Mouse (Mus musculus) gonadal fat pad, adult 2 months (tissue): ENCODE results near the gene Caskin2. TPM values are rescaled to one million over a fixed set of nuclear protein-coding genes. Genes with fewer than 3 reads are reported as not detected.

Experiments used
- DNase-seq: peaks from one replicate; pipeline ENCODE4 v3.0.0-alpha.2; 2012; ENCODE audit warnings: low read depth
- polyA plus RNA-seq: library from polyadenylated mRNA; depleted of rRNA; stranded (reverse); fragments of >200 nt; gene quantifications from 2 replicates; pipeline ENCODE4 v1.2.3, GENCODE M21; 2012

Gene Caskin2
- polyA plus RNA-seq, 1 experiment = 46.6 TPM

DNA sequence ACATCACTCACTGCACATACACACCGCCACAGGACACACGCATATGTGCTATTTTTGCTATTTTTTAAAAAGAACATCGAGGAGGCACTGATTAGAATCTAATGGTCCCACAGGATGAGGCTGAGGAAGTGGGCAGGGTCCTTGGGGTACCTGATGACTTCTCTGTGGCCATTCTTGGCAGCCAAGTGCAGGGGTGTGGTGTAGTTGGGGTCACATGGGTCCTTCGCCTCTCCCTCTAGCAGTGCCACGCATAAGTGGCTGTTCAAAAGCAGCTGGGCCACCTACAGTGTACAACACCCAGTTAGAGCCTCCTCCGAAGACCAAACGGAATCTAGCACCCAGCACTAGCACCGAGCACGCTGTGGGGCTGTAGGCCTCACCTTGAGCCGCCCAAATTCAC is 7.3 kb downstream of the Caskin2 start:
- DNase-seq = no peak

DNA sequence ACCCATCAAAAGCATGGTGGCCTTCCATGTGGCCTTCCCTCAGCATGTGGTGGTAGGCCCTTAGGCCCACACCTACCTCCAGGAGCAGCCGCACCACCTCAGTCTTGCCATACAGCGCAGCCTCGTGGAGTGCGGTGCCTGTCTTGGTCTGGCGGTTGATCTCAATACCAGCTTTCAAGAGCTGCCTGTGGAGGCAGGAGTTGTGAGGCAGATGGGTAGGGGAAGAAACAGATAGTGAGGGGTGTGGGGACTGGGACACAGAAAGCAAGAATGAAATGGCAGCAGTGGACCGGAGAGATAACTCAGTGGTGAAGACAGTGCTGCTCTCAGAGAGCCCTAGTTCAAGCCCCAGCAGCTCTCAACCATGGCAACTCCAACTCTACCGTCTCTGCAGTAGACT is 8.4 kb downstream of the Caskin2 start:
- DNase-seq = no peak

- no peak for DNase-seq
Measured at GRCm38 (mm10) chr11:115803072-115803709, 10.2 kb downstream of the Caskin2 start.

- no peak for DNase-seq
Measured at GRCm38 (mm10) chr11:115800981-115801380, 12.5 kb downstream of the Caskin2 start.

- DNase-seq = no peak
Measured at GRCm38 (mm10) chr11:115797665-115798064, 15.8 kb downstream of the Caskin2 start.

DNA sequence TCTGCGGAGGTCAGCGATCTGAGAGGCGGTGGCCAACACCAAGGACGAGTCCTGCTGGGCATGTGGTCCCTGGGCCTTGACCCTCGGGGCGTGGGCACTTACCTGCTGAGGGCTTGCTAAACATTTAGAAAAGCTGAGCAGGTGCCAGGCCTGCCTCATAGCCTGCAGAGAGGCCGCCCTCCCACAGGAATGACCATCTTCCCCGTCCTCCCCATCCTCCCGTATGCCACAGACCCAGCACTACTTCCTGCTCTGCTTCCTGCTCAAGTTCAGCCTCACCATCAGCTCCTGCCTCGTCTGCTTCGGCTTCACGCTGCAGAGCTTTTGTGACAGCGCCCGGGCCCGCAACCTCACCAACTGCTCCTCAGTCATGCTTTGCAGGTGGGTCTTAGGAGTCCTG is 16.5 kb downstream of the Caskin2 start:
- no peak for DNase-seq

DNA sequence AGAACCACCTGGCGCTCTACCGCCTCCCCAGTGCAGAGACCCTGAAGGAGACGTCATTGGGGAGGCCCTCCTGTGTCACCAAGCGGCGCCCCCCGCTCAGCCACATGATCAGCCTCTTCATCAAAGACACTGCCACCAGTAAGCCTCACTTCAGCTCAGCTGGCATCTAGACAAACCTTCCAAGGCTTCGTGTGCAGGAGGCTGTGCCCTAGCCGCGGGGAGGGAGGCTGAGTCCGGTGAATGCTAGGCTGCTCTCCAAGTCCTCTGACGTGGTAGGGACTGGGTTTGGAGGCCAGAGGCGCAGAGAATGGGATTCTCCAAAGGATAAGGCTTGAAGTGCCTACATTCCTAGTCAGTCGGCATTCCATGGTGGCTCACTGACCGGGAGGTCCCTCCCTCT is 21.1 kb downstream of the Caskin2 start:
- no peak for DNase-seq

GRCm38 (mm10) chr11:115791919-115792318 is 21.5 kb downstream of the Caskin2 start:
- DNase-seq = no peak

DNA sequence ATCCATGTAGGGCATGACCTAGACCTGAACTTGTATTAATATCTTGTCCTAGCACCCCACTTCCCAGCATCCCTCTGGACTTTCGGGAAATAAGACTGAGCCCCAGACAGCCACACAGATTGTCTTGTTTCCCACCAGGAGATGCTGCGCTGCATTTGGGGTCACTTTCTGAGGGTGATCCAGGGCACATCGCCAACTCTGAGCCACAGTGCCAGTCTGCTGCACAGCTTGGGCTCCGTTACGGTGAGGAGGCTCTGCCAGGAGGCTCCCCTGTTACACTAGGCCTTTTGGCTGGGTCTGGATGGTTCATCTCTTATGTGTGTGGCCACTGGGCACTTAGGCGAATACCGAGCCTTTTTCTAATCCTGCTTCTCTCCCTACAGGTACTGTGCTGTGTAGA is 23.7 kb downstream of the Caskin2 start:
- no peak for DNase-seq

DNA sequence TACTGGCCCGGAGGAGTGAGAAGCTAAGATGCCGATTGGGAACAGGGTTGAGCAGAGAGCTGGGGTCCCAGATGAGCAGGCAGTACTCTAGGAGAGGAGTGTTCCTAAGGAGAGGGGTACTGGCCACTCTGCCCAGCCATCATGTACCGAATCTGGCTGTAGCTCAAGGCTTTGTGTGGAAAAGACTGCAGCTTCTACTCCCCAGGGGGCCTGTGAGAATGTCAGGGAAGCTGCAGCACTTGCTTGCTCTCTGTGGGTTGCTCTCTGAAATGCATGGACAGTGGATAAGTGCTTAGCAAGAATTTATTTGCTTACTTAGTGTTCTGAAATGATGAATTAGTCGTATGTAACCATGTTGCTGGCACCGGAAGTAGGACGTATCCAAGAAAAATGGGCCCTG is 27.0 kb downstream of the Caskin2 start:
- DNase-seq = no peak

GRCm38 (mm10) chr11:115780141-115781070 is 33.0 kb downstream of the Caskin2 start:
- DNase-seq = no peak

- DNase-seq = no peak
Measured at GRCm38 (mm10) chr11:115779038-115779571, 34.3 kb downstream of the Caskin2 start.

DNA sequence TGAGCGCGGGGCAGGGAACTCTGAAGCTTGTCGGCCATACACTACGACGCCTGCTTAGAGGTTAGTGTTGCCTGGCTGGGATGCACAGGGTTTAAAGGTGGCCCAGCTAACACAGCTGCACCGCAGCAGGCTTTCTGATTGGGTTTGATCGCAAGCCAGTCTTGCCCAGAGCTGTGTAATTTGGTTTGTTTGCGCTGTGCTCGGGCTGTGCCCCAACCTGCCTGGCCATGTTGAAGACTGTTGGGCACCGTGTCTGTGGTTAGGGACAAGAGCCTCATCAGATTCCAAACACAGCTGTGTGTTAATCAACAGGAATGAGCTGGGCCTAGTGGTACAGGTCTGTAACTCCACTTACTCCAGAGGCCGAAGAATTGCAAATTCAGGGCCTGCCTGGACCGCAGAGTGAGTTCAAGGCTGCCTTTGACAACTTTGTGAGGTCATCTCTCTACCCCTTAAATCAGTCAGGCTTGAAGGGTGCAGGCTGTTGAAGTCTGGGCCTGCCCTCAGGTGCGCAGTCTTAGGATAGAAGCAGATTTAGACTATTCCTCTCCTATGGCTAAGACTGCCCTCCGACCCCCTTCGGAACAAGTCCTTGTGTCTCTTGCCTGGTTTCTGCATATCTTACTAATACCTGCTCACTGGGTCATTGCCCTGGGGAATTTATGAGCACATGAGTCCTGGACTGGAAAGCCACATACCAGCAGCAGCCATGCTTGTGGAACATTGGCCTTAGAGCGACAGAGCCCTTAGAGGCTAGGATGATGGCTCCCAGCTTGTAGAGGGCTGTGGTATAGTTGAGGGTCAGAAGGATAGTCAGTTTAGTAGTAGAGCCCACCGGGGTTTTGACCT is 35.7 kb downstream of the Caskin2 start:
- peak; percentile 80 for DNase-seq

DNA sequence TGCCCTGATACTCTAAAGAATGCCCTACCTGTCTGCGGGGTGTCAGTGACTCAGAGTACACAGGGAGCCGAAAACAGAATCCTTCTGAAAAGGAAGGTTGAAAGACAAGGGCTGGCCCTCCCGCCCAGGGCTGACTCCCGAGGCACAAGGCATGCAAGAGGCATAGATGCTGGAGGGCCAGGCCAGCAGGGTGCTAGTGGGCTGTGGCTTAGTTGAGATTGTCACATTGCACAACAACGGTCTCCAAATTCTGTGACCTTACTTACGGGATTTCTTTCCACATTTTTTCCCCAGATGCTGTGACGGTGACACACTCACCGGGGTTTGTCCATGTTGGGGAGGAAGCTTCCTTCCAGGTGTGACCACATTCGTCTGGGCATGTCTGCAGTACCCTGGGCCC is 36.5 kb downstream of the Caskin2 start:
- no peak for DNase-seq

DNA sequence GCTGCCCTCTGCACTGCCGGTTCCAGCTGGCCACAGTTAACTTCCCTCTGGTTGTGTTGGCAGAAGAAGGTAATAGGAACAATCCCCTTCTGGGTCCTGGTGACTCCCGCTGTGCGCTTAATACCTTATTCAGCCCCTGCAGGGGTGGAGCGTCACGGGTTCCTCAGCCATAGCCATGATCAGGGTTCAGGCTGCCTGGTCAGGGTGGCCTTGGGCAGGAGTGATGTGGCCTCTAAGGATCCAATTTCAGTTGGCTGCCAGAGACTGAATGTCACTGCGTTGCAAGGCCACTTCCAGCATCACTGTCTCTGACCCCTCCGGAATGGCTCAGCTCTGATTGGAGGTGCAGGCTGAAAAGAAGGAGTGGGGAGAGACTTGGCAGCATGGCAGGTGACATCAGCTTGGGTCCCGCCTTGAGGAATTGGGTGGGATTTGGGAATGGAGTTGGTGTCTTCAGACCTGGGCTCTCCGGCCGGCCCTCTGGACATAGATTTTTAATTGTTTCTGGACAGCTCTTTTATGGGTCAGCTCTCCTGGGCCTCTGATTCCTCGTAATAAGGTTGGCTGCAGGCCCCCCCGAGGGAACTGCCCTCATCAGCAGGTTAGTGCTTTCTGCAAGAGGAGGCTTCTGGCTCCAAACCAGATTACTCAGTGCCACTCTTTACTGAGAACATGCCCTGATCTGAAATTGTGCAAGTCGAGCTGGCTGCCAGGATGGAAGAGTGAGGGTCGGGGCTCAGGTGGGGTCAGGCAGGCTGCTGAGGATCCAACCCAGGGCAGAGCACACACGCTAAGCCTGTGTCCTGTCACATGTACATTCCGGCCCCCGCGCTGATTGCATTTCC is 37.4 kb downstream of the Caskin2 start:
- DNase-seq = no peak

DNA sequence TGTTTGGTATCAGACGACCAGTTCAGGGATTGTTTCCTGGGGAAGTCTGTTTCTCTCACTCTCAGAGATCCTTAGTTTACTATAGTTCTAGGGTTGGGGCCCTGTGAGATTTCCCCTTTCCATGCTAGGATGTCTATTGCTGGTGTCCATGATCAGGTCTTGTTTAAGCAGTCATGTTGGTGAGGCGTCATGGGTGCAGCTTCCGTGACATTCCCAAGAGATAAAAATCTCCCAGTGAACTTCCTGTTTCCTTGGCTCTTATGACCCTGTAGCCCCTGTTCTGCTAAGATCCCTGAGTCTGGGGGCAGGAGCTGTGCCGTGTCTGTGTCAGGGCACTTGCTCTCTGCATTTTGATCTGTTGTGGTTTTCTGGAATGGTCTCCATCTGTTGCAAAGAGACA is 38.8 kb downstream of the Caskin2 start:
- DNase-seq = no peak

- no peak for DNase-seq
Measured at GRCm38 (mm10) chr11:115768896-115769295, 44.5 kb downstream of the Caskin2 start.

DNA sequence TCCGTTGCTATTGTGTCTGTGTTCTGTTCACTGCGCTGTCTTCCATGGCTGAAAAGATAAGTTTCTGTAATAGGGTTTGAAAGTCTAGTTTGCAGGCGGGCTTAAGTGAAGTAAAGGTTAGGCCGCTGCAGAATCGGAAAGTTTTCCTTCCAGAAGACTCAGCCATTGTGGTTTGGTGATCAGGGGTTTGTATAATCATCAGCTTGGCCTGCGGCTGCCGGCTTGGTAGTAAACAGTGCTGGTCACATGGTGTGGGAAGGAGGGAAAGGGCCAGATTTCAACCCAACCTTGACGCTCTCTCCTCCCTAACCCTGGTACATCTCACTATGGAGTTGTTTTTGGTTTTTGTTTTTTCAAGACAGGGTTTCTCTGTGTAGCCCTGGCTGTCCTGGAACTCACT is 46.5 kb downstream of the Caskin2 start:
- no peak for DNase-seq

DNA sequence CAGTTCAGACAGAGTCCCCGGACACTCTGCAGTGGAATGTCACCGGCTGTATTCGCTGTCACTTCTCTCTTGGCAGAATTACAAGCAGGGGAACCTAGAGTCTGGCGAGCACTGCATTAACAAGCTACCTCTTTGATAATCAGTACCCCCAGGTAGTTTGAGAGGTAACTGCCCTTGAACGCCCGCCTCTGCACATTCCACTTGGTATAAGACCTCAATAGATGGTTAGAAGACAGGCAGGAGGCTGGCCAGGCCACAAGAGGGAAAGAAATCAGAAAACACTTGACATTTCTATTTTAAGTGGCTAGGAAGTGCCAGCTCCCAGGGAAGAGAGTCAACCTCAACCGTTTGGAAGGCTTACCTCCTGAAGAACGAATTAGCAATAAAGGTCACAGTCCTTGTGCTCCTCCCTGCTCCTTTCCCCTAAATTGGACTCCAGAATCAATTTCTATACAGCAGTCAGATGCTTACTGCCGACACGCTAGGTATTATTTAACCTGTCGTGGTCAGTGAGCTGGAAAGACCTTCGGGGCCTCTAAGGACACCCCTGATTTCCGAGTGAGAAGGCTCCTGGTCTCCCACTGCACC is 47.0 kb downstream of the Caskin2 start:
- no peak for DNase-seq

- no peak for DNase-seq
Measured at GRCm38 (mm10) chr11:115765607-115766141, 47.8 kb downstream of the Caskin2 start.
